Mouse (Mus musculus): ENCODE data around the gene Camta1. TPM values are rescaled to one million over a fixed set of nuclear protein-coding genes. Genes with fewer than 3 reads are reported as not detected.
A peak's percentile ranks its signal among the peaks of the same experiment; 100 is the strongest.

Camta1 gene
- polyA plus RNA-seq, 1 experiment from 2014 or later = 130 TPM

DNA sequence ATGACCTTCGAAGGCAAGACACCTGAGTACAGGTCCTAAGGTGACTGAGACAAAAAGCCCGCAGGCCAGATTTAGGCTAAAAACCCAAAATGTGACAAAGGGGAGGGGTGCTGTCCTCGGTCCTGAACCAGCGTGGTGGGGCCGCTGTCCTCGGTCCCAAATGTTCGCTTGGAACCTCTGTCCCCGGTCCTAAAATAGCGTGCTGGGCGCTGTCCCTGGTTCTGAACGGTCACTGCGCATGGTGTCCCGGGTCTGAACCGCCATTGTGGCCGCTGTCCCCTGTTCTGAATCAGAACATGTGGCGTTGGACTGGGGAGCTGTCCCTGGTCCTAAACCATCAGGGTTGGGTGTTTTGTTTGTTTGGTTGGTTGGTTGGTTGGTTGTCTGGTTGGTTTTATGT is 257.2 kb downstream of the Camta1 start:
- H3K27ac ChIP-seq (replicated peaks) = no peak overlapping the region
- no peak overlapping the region for H3K9ac ChIP-seq (replicated peaks)
- WGBS = 8% methylated on average over 16 of the region's 16 CpGs
- H3K27me3 ChIP-seq = 0 out of 2 replicates have a peak, but pooled peaks cover 2% of the 10 kb centered on the region
- no peaks in the 10 kb centered on the region for H3K9me3 ChIP-seq
- no peaks in the 10 kb centered on the region for H3K36me3 ChIP-seq
- H3K4me1 ChIP-seq = no peaks in the 10 kb centered on the region
- no peak overlapping the region for H3K4me2 ChIP-seq (replicated peaks)
- H3K4me3 ChIP-seq = no peak overlapping the region
- no peak for ATAC-seq (replicated peaks)

DNA sequence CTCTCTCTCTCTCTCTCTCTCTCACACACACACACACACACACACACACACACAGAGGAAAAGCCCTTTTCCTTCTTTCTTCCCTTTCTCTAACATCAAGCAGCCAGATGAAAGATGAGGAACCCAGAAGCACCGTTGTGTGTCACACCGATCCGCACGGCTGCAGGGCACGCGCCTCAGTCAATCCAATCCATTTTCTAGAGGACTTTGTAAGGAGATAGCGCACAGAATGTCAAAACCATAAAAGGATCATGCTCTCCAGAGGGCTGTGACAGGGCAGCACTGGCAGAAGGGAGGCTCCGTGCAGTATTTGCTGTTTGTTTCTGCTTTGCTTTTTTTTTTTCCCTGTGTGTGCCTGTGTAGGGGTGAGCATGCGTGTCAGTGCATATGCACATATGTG is 258.1 kb downstream of the Camta1 start:
- Histone ChIP-seq H3K27me3 (0 out of 2 replicates have a peak, but pooled peaks cover 2% of the 10 kb centered on the region), H3K4me2 (replicated peaks) (no peak overlapping the region), H3K9ac (replicated peaks) (no peak overlapping the region), H3K36me3 (no peaks in the 10 kb centered on the region), H3K27ac (replicated peaks) (no peak overlapping the region), H3K4me1 (no peaks in the 10 kb centered on the region), H3K4me3 (no peak overlapping the region), H3K9me3 (no peaks in the 10 kb centered on the region)
- 69% methylated on average over 9 of the region's 9 CpGs for WGBS
- ATAC-seq (replicated peaks) = no peak

GRCm38 (mm10) chr4:151595116-151595515 is 266.6 kb downstream of the Camta1 start:
- Histone ChIP-seq H3K9me3 (no peaks in the 10 kb centered on the region), H3K9ac (replicated peaks) (no peak overlapping the region), H3K27ac (replicated peaks) (no peak overlapping the region), H3K4me3 (no peak overlapping the region), H3K27me3 (no peaks in the 10 kb centered on the region; the same call in 1 of the 2 replicates), H3K4me1 (no peaks in the 10 kb centered on the region), H3K36me3 (no peaks in the 10 kb centered on the region), H3K4me2 (replicated peaks) (no peak overlapping the region)
- ATAC-seq (replicated peaks) = no peak
- WGBS = 60% methylated on average over 8 of the region's 8 CpGs

DNA sequence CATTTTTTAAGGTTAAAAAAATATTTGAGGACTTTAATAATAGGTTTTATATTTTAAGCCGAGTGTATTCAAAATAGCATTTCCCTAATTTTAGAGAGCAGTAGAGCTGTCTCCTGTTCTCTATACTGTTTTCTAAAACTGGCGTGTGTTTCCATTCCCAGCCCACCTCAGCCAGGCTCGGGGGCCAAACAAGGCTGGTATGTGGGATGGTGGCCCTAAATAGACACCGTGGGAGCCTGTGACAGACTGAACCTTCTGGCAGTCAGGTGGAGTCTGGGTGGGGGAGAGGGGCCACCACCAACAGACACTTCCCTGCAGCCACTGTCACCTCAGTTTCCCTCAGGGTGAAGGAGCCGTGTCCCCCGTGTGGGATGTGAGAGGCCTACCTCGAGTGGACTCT is 268.6 kb downstream of the Camta1 start:
- 75% methylated on average over 7 of the region's 7 CpGs for WGBS
- Histone ChIP-seq H3K9ac (replicated peaks) (no peak overlapping the region), H3K36me3 (no peaks in the 10 kb centered on the region), H3K4me3 (no peak overlapping the region), H3K9me3 (no peaks in the 10 kb centered on the region), H3K4me1 (no peaks in the 10 kb centered on the region), H3K27me3 (no peaks in the 10 kb centered on the region; the same call in 1 of the 2 replicates), H3K27ac (replicated peaks) (no peak overlapping the region), H3K4me2 (replicated peaks) (no peak overlapping the region)
- no peak for ATAC-seq (replicated peaks)

GRCm38 (mm10) chr4:151586074-151586473 is 275.6 kb downstream of the Camta1 start:
- no peaks in the 10 kb centered on the region for H3K9me3 ChIP-seq
- 0 out of 2 replicates have a peak, but pooled peaks have one; percentile 38 for ATAC-seq (replicated peaks)
- H3K27me3 ChIP-seq = no peaks in the 10 kb centered on the region; the same call in 1 of the 2 replicates
- 9% methylated on average over 9 of the region's 9 CpGs for WGBS
- H3K4me1 ChIP-seq = peaks cover 16% of the 10 kb centered on the region
- H3K4me2 ChIP-seq (replicated peaks) = no peak overlapping the region
- no peak overlapping the region for H3K9ac ChIP-seq (replicated peaks)
- no peak overlapping the region for H3K4me3 ChIP-seq
- H3K27ac ChIP-seq (replicated peaks) = no peak overlapping the region
- H3K36me3 ChIP-seq = no peaks in the 10 kb centered on the region

DNA sequence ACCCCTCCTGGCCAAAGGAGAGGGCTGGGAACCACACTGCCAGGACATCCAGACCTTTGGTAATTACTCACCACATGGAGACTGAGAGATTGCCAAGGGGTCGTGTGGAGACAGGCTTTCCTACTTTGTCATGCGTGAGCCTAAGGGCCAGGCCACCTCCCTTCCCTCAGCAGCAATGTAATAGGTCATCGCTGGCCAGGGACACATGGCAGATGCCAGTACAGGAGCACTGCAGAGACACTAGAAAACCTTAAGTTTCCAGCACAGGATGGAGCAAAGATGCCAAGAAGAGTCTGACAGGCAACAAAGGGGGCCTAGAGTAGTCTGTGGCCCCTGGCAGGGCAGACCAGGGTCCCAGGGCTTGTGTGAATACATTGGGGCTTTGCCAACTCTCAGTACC is 283.7 kb downstream of the Camta1 start:
- no peak overlapping the region for H3K9ac ChIP-seq (replicated peaks)
- no peaks in the 10 kb centered on the region for H3K27me3 ChIP-seq
- no peak for ATAC-seq (replicated peaks)
- no peaks in the 10 kb centered on the region for H3K36me3 ChIP-seq
- no peak overlapping the region for H3K27ac ChIP-seq (replicated peaks)
- no peak overlapping the region for H3K4me3 ChIP-seq
- WGBS = 79% methylated on average over 3 of the region's 3 CpGs
- H3K4me2 ChIP-seq (replicated peaks) = no peak overlapping the region
- H3K4me1 ChIP-seq = peaks cover 5% of the 10 kb centered on the region; the same call in 1 of the 2 replicates
- H3K9me3 ChIP-seq = no peaks in the 10 kb centered on the region

DNA sequence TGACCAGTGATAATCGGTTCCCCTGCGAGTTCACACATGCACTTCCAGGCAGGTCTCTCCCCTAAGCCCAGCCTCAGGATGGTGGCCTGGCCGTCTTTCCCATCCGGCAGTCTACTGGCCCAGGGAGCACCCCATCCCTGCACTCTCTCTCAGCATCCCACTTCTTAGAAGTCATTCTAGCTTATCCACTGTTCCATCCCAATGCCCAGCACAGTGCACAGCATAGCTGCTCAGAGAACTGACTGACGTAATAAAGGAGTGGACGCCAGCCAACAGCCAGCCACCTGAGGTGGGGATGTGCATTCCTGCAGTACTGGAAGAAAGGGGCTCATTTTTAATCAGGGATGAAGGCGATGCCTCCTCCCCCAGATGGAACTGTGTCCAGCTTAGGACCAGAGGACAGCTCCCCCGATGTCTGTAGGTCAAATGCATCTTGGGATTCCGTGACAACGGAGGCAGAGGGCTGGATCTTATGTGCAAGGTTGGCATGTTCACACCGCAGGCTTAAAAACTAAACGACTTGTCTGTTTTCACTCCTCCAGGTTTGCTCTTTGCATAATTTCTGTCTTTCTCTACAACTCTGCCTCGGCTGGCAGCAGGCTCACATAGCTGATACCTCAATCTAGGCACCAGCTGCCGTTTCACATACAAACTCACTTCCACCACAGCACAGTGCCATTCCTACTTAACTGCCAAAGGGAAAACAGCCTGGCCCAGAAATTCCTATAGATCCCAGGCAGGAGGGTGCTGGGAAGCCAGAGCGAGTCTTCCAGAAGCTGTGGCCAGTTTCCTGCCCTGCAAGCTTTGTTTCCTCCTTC is 285.2 kb downstream of the Camta1 start:
- Histone ChIP-seq H3K36me3 (no peaks in the 10 kb centered on the region), H3K9me3 (no peaks in the 10 kb centered on the region), H3K4me2 (replicated peaks) (no peak overlapping the region), H3K4me1 (peaks cover 11% of the 10 kb centered on the region; the same call in 1 of the 2 replicates), H3K27me3 (peaks cover 3% of the 10 kb centered on the region; the same call in 1 of the 2 replicates), H3K4me3 (no peak overlapping the region), H3K27ac (replicated peaks) (no peak overlapping the region), H3K9ac (replicated peaks) (no peak overlapping the region)
- ATAC-seq (replicated peaks) = no peak
- WGBS = 65% methylated on average over 15 of the region's 15 CpGs

- H3K4me2 ChIP-seq (replicated peaks) = no peak overlapping the region
- no peak overlapping the region for H3K4me3 ChIP-seq
- no peak overlapping the region for H3K27ac ChIP-seq (replicated peaks)
- no peak for ATAC-seq (replicated peaks)
- no peak overlapping the region for H3K9ac ChIP-seq (replicated peaks)
- WGBS = 46% methylated on average over 5 of the region's 5 CpGs
- no peaks in the 10 kb centered on the region for H3K9me3 ChIP-seq
- H3K27me3 ChIP-seq = peaks cover 3% of the 10 kb centered on the region; the same call in 1 of the 2 replicates
- peaks cover 26% of the 10 kb centered on the region for H3K4me1 ChIP-seq
- H3K36me3 ChIP-seq = no peaks in the 10 kb centered on the region
These were observed 289.0 kb downstream of the Camta1 start for GRCm38 (mm10) chr4:151572716-151573115.

DNA sequence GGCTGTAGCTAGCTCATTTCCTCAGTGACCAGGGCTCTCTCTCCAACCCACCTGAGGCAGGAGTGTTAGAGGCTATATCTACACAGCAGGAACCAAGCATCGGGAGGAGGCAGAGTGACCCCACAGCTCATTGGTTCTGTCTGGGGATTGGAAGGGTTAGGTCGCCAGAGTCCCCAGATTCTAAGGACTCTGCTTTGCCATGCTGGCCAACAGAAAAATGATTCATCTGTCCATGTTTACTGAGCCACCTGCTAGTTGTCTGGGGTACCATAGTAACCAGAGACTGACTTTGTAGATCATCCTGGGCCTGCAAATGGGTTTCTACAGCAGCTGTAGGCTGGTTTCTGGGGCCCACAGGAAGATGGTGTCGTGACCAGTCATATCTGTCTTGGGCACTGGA is 292.1 kb downstream of the Camta1 start:
- no peak overlapping the region for H3K27ac ChIP-seq (replicated peaks)
- ATAC-seq (replicated peaks) = no peak

GRCm38 (mm10) chr4:151568887-151569286 is 292.8 kb downstream of the Camta1 start:
- Histone ChIP-seq H3K4me2 (replicated peaks) (no peak overlapping the region), H3K9ac (replicated peaks) (no peak overlapping the region), H3K27ac (replicated peaks) (no peak overlapping the region), H3K9me3 (no peaks in the 10 kb centered on the region), H3K27me3 (peaks cover 3% of the 10 kb centered on the region), H3K4me3 (no peak overlapping the region), H3K36me3 (no peaks in the 10 kb centered on the region), H3K4me1 (peaks cover 24% of the 10 kb centered on the region)
- no peak for ATAC-seq (replicated peaks)
- WGBS = 26% methylated on average over 7 of the region's 7 CpGs

More for the DNA sequence above, 292.1 kb downstream of the Camta1 start:
- H3K4me2 ChIP-seq (replicated peaks) = no peak overlapping the region
- WGBS = 68% methylated on average over 3 of the region's 3 CpGs
- no peak overlapping the region for H3K4me3 ChIP-seq
- H3K27me3 ChIP-seq = peaks cover 3% of the 10 kb centered on the region
- no peaks in the 10 kb centered on the region for H3K9me3 ChIP-seq
- H3K36me3 ChIP-seq = no peaks in the 10 kb centered on the region
- no peak overlapping the region for H3K9ac ChIP-seq (replicated peaks)
- peaks cover 24% of the 10 kb centered on the region for H3K4me1 ChIP-seq

DNA sequence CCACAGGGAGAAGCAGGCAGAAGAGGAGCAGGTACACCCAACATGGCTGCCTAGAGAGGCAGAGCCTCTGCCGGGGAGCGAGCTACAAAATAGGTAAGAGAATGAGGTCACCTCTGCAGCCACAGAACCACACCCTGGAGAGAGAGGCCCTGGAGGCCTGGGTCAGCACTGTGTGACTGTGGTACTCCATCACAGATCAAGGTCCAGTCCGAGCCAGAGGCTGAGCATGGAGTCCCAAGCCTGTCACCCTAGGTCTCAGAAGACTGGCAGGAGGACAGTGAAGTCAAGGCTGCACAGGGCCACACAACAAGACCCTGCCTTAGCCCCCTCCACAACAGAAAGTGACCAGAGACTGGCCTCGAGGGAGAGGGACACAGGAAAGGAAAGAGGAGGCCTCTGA is 294.6 kb downstream of the Camta1 start:
- Histone ChIP-seq H3K27ac (replicated peaks) (no peak overlapping the region), H3K27me3 (peaks cover under 1% of the 10 kb centered on the region), H3K9ac (replicated peaks) (no peak overlapping the region), H3K4me1 (peaks cover 18% of the 10 kb centered on the region), H3K4me3 (no peak overlapping the region), H3K9me3 (no peaks in the 10 kb centered on the region), H3K36me3 (no peaks in the 10 kb centered on the region), H3K4me2 (replicated peaks) (no peak overlapping the region)
- WGBS = 84% methylated on average over 4 of the region's 4 CpGs
- ATAC-seq (replicated peaks) = 0 out of 2 replicates have a peak, but pooled peaks have one; percentile 29

GRCm38 (mm10) chr4:151555505-151555904 is 306.2 kb downstream of the Camta1 start:
- no peak overlapping the region for H3K4me3 ChIP-seq
- H3K27ac ChIP-seq (replicated peaks) = no peak overlapping the region
- 72% methylated on average over 9 of the region's 9 CpGs for WGBS
- no peaks in the 10 kb centered on the region for H3K9me3 ChIP-seq
- no peaks in the 10 kb centered on the region for H3K27me3 ChIP-seq
- H3K4me1 ChIP-seq = no peaks in the 10 kb centered on the region
- H3K4me2 ChIP-seq (replicated peaks) = no peak overlapping the region
- no peaks in the 10 kb centered on the region for H3K36me3 ChIP-seq
- no peak for ATAC-seq (replicated peaks)
- no peak overlapping the region for H3K9ac ChIP-seq (replicated peaks)
